Mouse (Mus musculus) right cerebral cortex, postnatal 10 days (tissue): ENCODE data around the gene Micall1.

Experiments used
- DNase-seq, 2 experiments: peaks; one replicate each; pipeline ENCODE4 v3.0.0; 2021; ENCODE audit warnings: low spot score in 2 of 2

The Micall1 gene

GRCm38 (mm10) chr15:79129311-79129710 lies 20.6 kb downstream of the Micall1 start:
- DNase-seq, result no peak

GRCm38 (mm10) chr15:79130782-79131181 lies 22.1 kb downstream of the Micall1 start:
- no peak for DNase-seq

GRCm38 (mm10) chr15:79131442-79131841 lies 22.7 kb downstream of the Micall1 start:
- DNase-seq, result no peak

- DNase-seq, result no peak
Observed at GRCm38 (mm10) chr15:79133191-79133661, 24.5 kb downstream of the Micall1 start.

GRCm38 (mm10) chr15:79134496-79135270 lies 26.0 kb downstream of the Micall1 start:
- no peak for DNase-seq

GRCm38 (mm10) chr15:79135332-79135731 lies 26.6 kb downstream of the Micall1 start:
- no peak for DNase-seq

GRCm38 (mm10) chr15:79135783-79136575 lies 27.3 kb downstream of the Micall1 start:
- DNase-seq, result no peak

GRCm38 (mm10) chr15:79139640-79140039 lies 30.9 kb downstream of the Micall1 start:
- no peak for DNase-seq

- peak; percentile 96 to 97 for DNase-seq
Observed at GRCm38 (mm10) chr15:79140866-79141565, 32.3 kb downstream of the Micall1 start, which contains the start of the genes Polr2f and 1700088E04Rik. Gene Polr2f, plus strand, starts transcription at chr15:79141009. Gene 1700088E04Rik, minus strand, starts transcription at chr15:79141253.

- DNase-seq, result no peak
Observed at GRCm38 (mm10) chr15:79141566-79141917, 32.8 kb downstream of the Micall1 start.

- no peak for DNase-seq
Observed at GRCm38 (mm10) chr15:79143316-79143715, 34.6 kb downstream of the Micall1 start.

GRCm38 (mm10) chr15:79144021-79144420 lies 35.3 kb downstream of the Micall1 start:
- DNase-seq, result no peak

GRCm38 (mm10) chr15:79145522-79145921 lies 36.8 kb downstream of the Micall1 start:
- DNase-seq, result no peak

- peak; percentile 70 to 87 for DNase-seq
Observed at GRCm38 (mm10) chr15:79148533-79148932, 39.8 kb downstream of the Micall1 start.

GRCm38 (mm10) chr15:79151881-79152280 lies 43.2 kb downstream of the Micall1 start:
- DNase-seq, result peak; percentile 72 to 74

- DNase-seq, result peak; percentile 57 to 62
Observed at GRCm38 (mm10) chr15:79152709-79153108, 44.0 kb downstream of the Micall1 start.

- DNase-seq, result no peak
Observed at GRCm38 (mm10) chr15:79155572-79155971, 46.9 kb downstream of the Micall1 start.

- DNase-seq, result no peak
Observed at GRCm38 (mm10) chr15:79162301-79162700, 53.6 kb downstream of the Micall1 start.

GRCm38 (mm10) chr15:79162822-79163221 lies 54.1 kb downstream of the Micall1 start:
- no peak for DNase-seq

- DNase-seq, result no peak
Observed at GRCm38 (mm10) chr15:79164251-79164650, 55.6 kb downstream of the Micall1 start.

GRCm38 (mm10) chr15:79165140-79165539 lies 56.4 kb downstream of the Micall1 start, which contains the start of gene Sox10:
Gene Sox10, minus strand, starts transcription at chr15:79165240.
- DNase-seq, result no peak

- DNase-seq, result no peak
Observed at GRCm38 (mm10) chr15:79166712-79167111, 58.0 kb downstream of the Micall1 start.
